26 mouse cellular contexts compared by ENCODE assay signal in genomic region chr1:76322943-76323559, GRCm38 (mm10).
DNase-seq lines count a peak whose midpoint lies in the region; ATAC-seq and TF ChIP-seq lines count a peak whose summit lies in the region.
"Had no signal": no experiment of that assay in that cellular context is flagged by ENCODE, and none has a peak within 500 bp of the region (broad histone marks: within the 10 kb centered on the region; RNA-seq: fewer than 3 reads in every experiment).

No protein-coding gene starts in this region.

- no peaks in the 10 kb centered on the region for H3K9me3 ChIP-seq in limb, embryonic 13.5 days
- H3K9me3 ChIP-seq: lung, embryonic 15.5 days; midbrain, embryonic 12.5 days; neural tube, embryonic 13.5 days had no signal

- H3K36me3 ChIP-seq in limb, embryonic 13.5 days = no peaks in the 10 kb centered on the region
- H3K36me3 ChIP-seq: lung, embryonic 15.5 days; midbrain, embryonic 12.5 days; neural tube, embryonic 13.5 days had no signal

- 35% methylated on average over 4 of the region's 4 CpGs for WGBS in cerebellum, adult 2 months
- WGBS in limb, embryonic 13.5 days = 29% methylated on average over 4 of the region's 4 CpGs

- no peaks in the 10 kb centered on the region for H3K27me3 ChIP-seq in cerebellum, adult 2 months (ENCODE audit: control insufficient read depth, insufficient read depth, low read length)
- no peaks in the 10 kb centered on the region for H3K27me3 ChIP-seq in limb, embryonic 13.5 days
- H3K27me3 ChIP-seq: CH12.LX; lung, embryonic 15.5 days; midbrain, embryonic 12.5 days; neural tube, embryonic 13.5 days had no signal

- peak; percentile 66; the same call in 1 of the 2 replicates for ATAC-seq in limb, embryonic 13.5 days (ENCODE audit: low FRiP score, low read depth)
- no peak for ATAC-seq in frontal cortex, adult (ENCODE audit: low TSS enrichment)
- ATAC-seq: activated CD4-positive, CD25-positive, alpha-beta regulatory T cell, adult 4 months; forebrain, embryonic 16.5 days; inflammation-experienced regulatory T-cells, adult 6 months had no signal

- H3K4me2 ChIP-seq in limb, embryonic 13.5 days (replicated peaks) = no peak overlapping the region
- H3K4me2 ChIP-seq: heart, embryonic 11.5 days; hindbrain, embryonic 14.5 days; liver, embryonic 11.5 days; lung, embryonic 15.5 days; midbrain, embryonic 12.5 days; neural tube, embryonic 13.5 days had no signal

- H3K4me3 ChIP-seq in cerebellum, adult 2 months (replicated peaks; ENCODE audit: insufficient read depth, low read depth, low read length) = no peak overlapping the region
- no peak overlapping the region for H3K4me3 ChIP-seq in limb, embryonic 13.5 days
- H3K4me3 ChIP-seq: left cerebral cortex, adult 2 months; lung, embryonic 15.5 days; midbrain, embryonic 12.5 days; myocyte; neural tube, embryonic 13.5 days had no signal

- no peak for TF ChIP-seq CTCF in cerebellum, adult 2 months (IDR thresholded peaks at IDR 0.05; ENCODE audit: borderline replicate concordance, insufficient read depth, low read depth, low read length)

- H3K4me1 ChIP-seq in cerebellum, adult 2 months (ENCODE audit: control insufficient read depth, insufficient read depth, low read length) = no peaks in the 10 kb centered on the region
- H3K4me1 ChIP-seq in limb, embryonic 13.5 days = peaks cover 11% of the 10 kb centered on the region; the same call in 1 of the 2 replicates
- H3K4me1 ChIP-seq: midbrain, embryonic 12.5 days; neural tube, embryonic 13.5 days had no signal

- H3K27ac ChIP-seq in cerebellum, adult 2 months (ENCODE audit: insufficient read depth, low read length) = no peak overlapping the region
- H3K27ac ChIP-seq in limb, embryonic 13.5 days = no peak overlapping the region
- H3K27ac ChIP-seq: hindbrain, embryonic 14.5 days; left cerebral cortex, adult 2 months; lung, embryonic 15.5 days; midbrain, embryonic 12.5 days; neural tube, embryonic 13.5 days had no signal

- no peak for TF ChIP-seq POLR2A in cerebellum, adult 2 months (IDR thresholded peaks at IDR 0.05; ENCODE audit: borderline replicate concordance, insufficient read depth, low read length)

- no peak overlapping the region for H3K9ac ChIP-seq in limb, embryonic 13.5 days
- H3K9ac ChIP-seq: hindbrain, embryonic 14.5 days; lung, embryonic 15.5 days; midbrain, embryonic 12.5 days; neural tube, embryonic 13.5 days had no signal

- peak; percentile 10 to 12 for DNase-seq in cerebellum, postnatal 10 days
- no peak for DNase-seq in cerebellum, adult 2 months
- DNase-seq in embryo, embryonic 10.5 days (ENCODE audit: low spot score) = peak; percentile 28
- DNase-seq in forelimb bud, embryonic 11.5 days (ENCODE audit: low read depth, low spot score) = peak; percentile 59
- DNase-seq in frontal cortex, postnatal 14 days (ENCODE audit: low spot score in 2 of 2) = no peak
- no peak for DNase-seq in frontal cortex, postnatal 25 days (ENCODE audit: low spot score in 2 of 2)
- DNase-seq: adrenal gland, adult 8-10 months; cerebellum, adult 11-12 months; kidney, adult 11 months; kidney, postnatal 14 days; retina, postnatal 1 day; right cerebral cortex, postnatal 14 days had no signal

Comparison
In these comparisons a context has a peak if more than half of its experiments do, and no peak if none do; other contexts are left out.
1. DNase-seq: peak in cerebellum, postnatal 10 days (2 of 2), embryo, embryonic 10.5 days (single experiment) and forelimb bud, embryonic 11.5 days (single experiment); none in cerebellum, adult 2 months (0 of 2), frontal cortex, postnatal 14 days (0 of 2) and frontal cortex, postnatal 25 days (0 of 2).